Mouse (Mus musculus) ES-E14 (cell line): ENCODE results near the gene Lrrc52.

Source experiments
- CHD2 ChIP-seq: IDR thresholded peaks from 2 replicates; pipeline ENCODE4 v1.6.1; 2014; ENCODE audit warnings: mild to moderate bottlenecking, low read depth, low read length, inconsistent platforms
- ZC3H11A ChIP-seq: IDR thresholded peaks from 2 replicates; pipeline ENCODE4 v1.6.1; 2012; ENCODE audit warnings: low read depth, mild to moderate bottlenecking, inconsistent platforms, low read length, borderline replicate concordance

DNA sequence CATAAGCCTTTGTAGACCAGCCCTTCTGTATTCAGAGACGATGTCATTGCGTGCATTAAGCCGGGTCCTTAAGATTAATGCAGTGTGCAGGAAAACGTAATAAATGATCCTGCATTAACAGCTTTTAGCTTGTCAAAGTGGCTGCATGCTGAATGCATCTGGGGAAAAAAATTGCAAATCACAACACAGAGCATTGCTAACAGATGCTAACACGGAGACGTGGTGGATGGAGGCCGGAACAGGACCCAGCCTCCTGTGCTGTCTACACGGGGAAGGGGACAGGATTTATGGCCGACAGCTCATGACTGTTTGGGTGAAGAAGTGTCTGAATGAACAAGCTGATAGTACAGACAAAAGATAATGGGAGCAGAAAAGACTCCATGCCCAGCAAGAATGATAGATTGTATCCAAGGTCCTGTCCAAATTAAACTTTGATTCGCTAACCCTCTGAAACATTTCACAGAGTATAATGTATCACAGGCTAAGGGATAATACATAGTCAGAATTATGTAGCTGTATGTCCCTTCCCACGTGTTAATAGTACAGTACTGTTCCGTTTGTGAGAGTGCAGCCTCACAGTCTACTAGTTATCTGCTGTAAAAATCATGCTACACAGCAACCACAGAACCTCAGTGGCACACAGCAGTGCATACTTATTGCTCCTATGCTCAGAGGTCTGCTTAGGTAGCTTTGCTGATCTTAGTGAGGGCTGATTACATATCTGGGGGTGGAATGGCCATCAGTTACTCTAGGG, 32.7 kb upstream of the Lrrc52 start:
- no peak for TF ChIP-seq CHD2
- no peak for TF ChIP-seq ZC3H11A
